Mouse (Mus musculus) thymus, postnatal 14 days (tissue): Measurements from ENCODE around the gene Ccdc187.

ENCODE experiments used
- DNase-seq: peaks from one replicate; pipeline ENCODE4 v3.0.0; 2021

The Ccdc187 gene

GRCm38 (mm10) chr2:26315925-26316311 is 21.6 kb upstream of the Ccdc187 start:
- DNase-seq, result no peak

GRCm38 (mm10) chr2:26315072-26315924 is 20.9 kb upstream of the Ccdc187 start, which contains the start of gene Gpsm1:
Gene Gpsm1 (plus strand): TSS chr2:26315515.
- peak; percentile 73 for DNase-seq

- no peak for DNase-seq
These were observed 20.1 kb upstream of the Ccdc187 start for GRCm38 (mm10) chr2:26314281-26315071.

- no peak for DNase-seq
These were observed 19.0 kb upstream of the Ccdc187 start for GRCm38 (mm10) chr2:26313394-26313793.

- DNase-seq, result no peak
These were observed 18.5 kb upstream of the Ccdc187 start for GRCm38 (mm10) chr2:26312812-26313211.

- peak; percentile 33 for DNase-seq
These were observed 17.6 kb upstream of the Ccdc187 start for GRCm38 (mm10) chr2:26311936-26312335.

GRCm38 (mm10) chr2:26309739-26310138 is 15.4 kb upstream of the Ccdc187 start:
- DNase-seq, result no peak

- DNase-seq, result no peak
These were observed 12.3 kb upstream of the Ccdc187 start for GRCm38 (mm10) chr2:26306702-26307101.

GRCm38 (mm10) chr2:26305555-26305954 is 11.2 kb upstream of the Ccdc187 start:
- DNase-seq, result no peak

- DNase-seq, result no peak
These were observed 10.4 kb upstream of the Ccdc187 start for GRCm38 (mm10) chr2:26304711-26305110.

- DNase-seq, result no peak
These were observed 7.7 kb upstream of the Ccdc187 start for GRCm38 (mm10) chr2:26302005-26302503.

- peak; percentile 86 for DNase-seq
These were observed 6.4 kb upstream of the Ccdc187 start for GRCm38 (mm10) chr2:26300808-26301174.

GRCm38 (mm10) chr2:26300161-26300807 is 5.9 kb upstream of the Ccdc187 start:
- no peak for DNase-seq

- no peak for DNase-seq
These were observed 5.0 kb upstream of the Ccdc187 start for GRCm38 (mm10) chr2:26299336-26299735.

- no peak for DNase-seq
These were observed 4.5 kb upstream of the Ccdc187 start for GRCm38 (mm10) chr2:26298856-26299230.

- DNase-seq, result no peak
These were observed 4.0 kb upstream of the Ccdc187 start for GRCm38 (mm10) chr2:26298208-26298855.

- no peak for DNase-seq
These were observed 2.3 kb upstream of the Ccdc187 start for GRCm38 (mm10) chr2:26296606-26297195.

- DNase-seq, result no peak
These were observed 4.2 kb downstream of the Ccdc187 start for GRCm38 (mm10) chr2:26290133-26290532.

GRCm38 (mm10) chr2:26286391-26286790 is 8.0 kb downstream of the Ccdc187 start:
- no peak for DNase-seq

- no peak for DNase-seq
These were observed 8.6 kb downstream of the Ccdc187 start for GRCm38 (mm10) chr2:26285804-26286203.

GRCm38 (mm10) chr2:26280594-26280993 is 13.8 kb downstream of the Ccdc187 start:
- DNase-seq, result no peak

GRCm38 (mm10) chr2:26279712-26280111 is 14.6 kb downstream of the Ccdc187 start:
- DNase-seq, result no peak
